Mouse (Mus musculus): ENCODE results near the gene Pld5.

GRCm38 (mm10) chr1:176174971-176175370 is 100.1 kb downstream of the Pld5 start:
- TF ChIP-seq CTCF (IDR thresholded peaks at IDR 0.05; ENCODE audit: low read depth) (no peak), EP300 (IDR thresholded peaks at IDR 0.05; ENCODE audit: low read depth) (no peak)
